Comparison of ENCODE assay signal across 18 mouse cellular contexts in genomic region chr12:82612769-82613660, GRCm38 (mm10). TPM values are rescaled to one million over a fixed set of nuclear protein-coding genes. Genes with fewer than 3 reads are reported as not detected.
DNase-seq lines count a peak whose midpoint lies in the region; ATAC-seq and TF ChIP-seq lines count a peak whose summit lies in the region.
"Had no signal": no experiment of that assay in that cellular context is flagged by ENCODE, and none has a peak within 500 bp of the region (broad histone marks: within the 10 kb centered on the region; RNA-seq: fewer than 3 reads in every experiment).

No protein-coding gene starts in this region.

- 0 out of 2 replicates have a peak overlapping the region, but pooled peaks have one; percentile 46 for H3K27ac ChIP-seq in heart, postnatal 0 days (ENCODE audit: low read depth)
- peak overlapping the region; percentile 57 for H3K27ac ChIP-seq in intestine, embryonic 16.5 days (ENCODE audit: low read length)
- peak overlapping the region; percentile 43 for H3K27ac ChIP-seq in small intestine, adult 2 months (ENCODE audit: insufficient read depth, low read depth, low read length)
- no peak overlapping the region for H3K27ac ChIP-seq in hindbrain, embryonic 13.5 days
- H3K27ac ChIP-seq: forebrain, embryonic 13.5 days; hindbrain, embryonic 15.5 days; kidney, embryonic 15.5 days had no signal

- H3K4me1 ChIP-seq in heart, postnatal 0 days (ENCODE audit: control insufficient read depth, insufficient read depth) = peaks cover 16% of the 10 kb centered on the region
- H3K4me1 ChIP-seq in intestine, embryonic 16.5 days (ENCODE audit: control insufficient read depth, insufficient read depth, low read length) = peaks cover 6% of the 10 kb centered on the region; the same call in 1 of the 2 replicates
- H3K4me1 ChIP-seq in small intestine, adult 2 months (ENCODE audit: control insufficient read depth, insufficient read depth, insufficient read length, low read length) = no peaks in the 10 kb centered on the region; the same call in 1 of the 2 replicates
- peaks cover 12% of the 10 kb centered on the region for H3K4me1 ChIP-seq in hindbrain, embryonic 13.5 days (replicated peaks)

- H3K36me3 ChIP-seq in heart, postnatal 0 days (replicated peaks; ENCODE audit: control insufficient read depth, insufficient read depth, low read length) = no peaks in the 10 kb centered on the region
- no peaks in the 10 kb centered on the region for H3K36me3 ChIP-seq in intestine, embryonic 16.5 days (ENCODE audit: control insufficient read depth, insufficient read depth, low read length)
- H3K36me3 ChIP-seq in small intestine, adult 2 months (ENCODE audit: control insufficient read depth, insufficient read depth, low read length) = no peaks in the 10 kb centered on the region
- H3K36me3 ChIP-seq in hindbrain, embryonic 13.5 days = no peaks in the 10 kb centered on the region
- H3K36me3 ChIP-seq: hindbrain, embryonic 15.5 days; kidney, embryonic 15.5 days had no signal

- no peak for TF ChIP-seq POLR2A in small intestine, adult 2 months (IDR thresholded peaks at IDR 0.05; ENCODE audit: low read depth, low read length)

- H3K4me2 ChIP-seq in heart, postnatal 0 days (ENCODE audit: low read depth, low read length) = no peak overlapping the region
- H3K4me2 ChIP-seq in intestine, embryonic 16.5 days (ENCODE audit: low read depth, low read length) = no peak overlapping the region
- no peak overlapping the region for H3K4me2 ChIP-seq in hindbrain, embryonic 13.5 days
- H3K4me2 ChIP-seq: forebrain, embryonic 13.5 days; hindbrain, embryonic 15.5 days; kidney, embryonic 15.5 days had no signal

- H3K9ac ChIP-seq in heart, postnatal 0 days (replicated peaks; ENCODE audit: low read depth, low read length) = no peak overlapping the region
- no peak overlapping the region for H3K9ac ChIP-seq in intestine, embryonic 16.5 days (ENCODE audit: low read depth, low read length)
- no peak overlapping the region for H3K9ac ChIP-seq in hindbrain, embryonic 13.5 days
- H3K9ac ChIP-seq: forebrain, embryonic 13.5 days; hindbrain, embryonic 15.5 days; kidney, embryonic 15.5 days had no signal

- H3K9me3 ChIP-seq in heart, postnatal 0 days (replicated peaks; ENCODE audit: control insufficient read depth, low read length) = no peaks in the 10 kb centered on the region
- H3K9me3 ChIP-seq in intestine, embryonic 16.5 days (ENCODE audit: control insufficient read depth, low read length) = no peaks in the 10 kb centered on the region
- no peaks in the 10 kb centered on the region for H3K9me3 ChIP-seq in hindbrain, embryonic 13.5 days
- H3K9me3 ChIP-seq: forebrain, embryonic 13.5 days; hindbrain, embryonic 15.5 days; kidney, embryonic 15.5 days had no signal

- TF ChIP-seq CTCF in heart, postnatal 0 days (IDR thresholded peaks at IDR 0.05; ENCODE audit: low read depth) = no peak
- no peak for TF ChIP-seq CTCF in small intestine, adult 2 months (IDR thresholded peaks at IDR 0.05; ENCODE audit: extremely low read depth, insufficient read length, insufficient replicate concordance, low read depth, low read length)

- ATAC-seq in heart, postnatal 0 days (ENCODE audit: insufficient read depth, low read depth) = peak; percentile 33; the same call in 1 of the 2 replicates
- peak; percentile 68 for ATAC-seq in intestine, embryonic 16.5 days
- ATAC-seq in hindbrain, embryonic 13.5 days (ENCODE audit: low FRiP score) = no peak
- ATAC-seq: activated CD4-positive, CD25-positive, alpha-beta regulatory T cell, adult 4 months; forebrain, embryonic 13.5 days had no signal

- no peak for TF ChIP-seq EP300 in heart, postnatal 0 days (IDR thresholded peaks at IDR 0.05; ENCODE audit: low read depth)

- no peak overlapping the region for H3K4me3 ChIP-seq in heart, postnatal 0 days (ENCODE audit: low read depth, low read length)
- H3K4me3 ChIP-seq in intestine, embryonic 16.5 days (ENCODE audit: low read length) = no peak overlapping the region
- no peak overlapping the region for H3K4me3 ChIP-seq in small intestine, adult 2 months (ENCODE audit: low read depth, low read length)
- no peak overlapping the region for H3K4me3 ChIP-seq in hindbrain, embryonic 13.5 days
- H3K4me3 ChIP-seq: forebrain, embryonic 13.5 days; hindbrain, embryonic 15.5 days; kidney, embryonic 15.5 days had no signal

- peak; percentile 91 for DNase-seq in heart, adult 11 months
- DNase-seq in heart, adult 8-10 months (ENCODE audit: low spot score) = no peak
- DNase-seq in heart, postnatal 0 days (ENCODE audit: low spot score) = peak; percentile 39
- no peak for DNase-seq in urinary bladder, postnatal 36 days (ENCODE audit: low spot score in 2 of 2)
- no peak for DNase-seq in kidney, adult 18-20 months
- DNase-seq: adrenal gland, postnatal 25 days; cerebellum, adult 9-10 months; liver; right cerebral cortex, postnatal 14 days had no signal

- H3K27me3 ChIP-seq in heart, postnatal 0 days (ENCODE audit: control insufficient read depth, insufficient read depth, low read length) = no peaks in the 10 kb centered on the region
- peaks cover 13% of the 10 kb centered on the region for H3K27me3 ChIP-seq in intestine, embryonic 16.5 days (replicated peaks; ENCODE audit: control insufficient read depth, insufficient read depth, low read length)
- H3K27me3 ChIP-seq in small intestine, adult 2 months (ENCODE audit: control insufficient read depth, insufficient read depth, low read length) = peaks cover 20% of the 10 kb centered on the region
- H3K27me3 ChIP-seq in hindbrain, embryonic 13.5 days = peaks cover 30% of the 10 kb centered on the region

- WGBS in heart, postnatal 0 days = 45% methylated on average over 13 of the region's 13 CpGs
- WGBS in intestine, embryonic 16.5 days = 64% methylated on average over 13 of the region's 13 CpGs
- WGBS in small intestine, adult 2 months = 69% methylated on average over 13 of the region's 13 CpGs
- 89% methylated on average over 13 of the region's 13 CpGs for WGBS in hindbrain, embryonic 13.5 days

RNA-seq across cellular contexts. Expression of gene Rgs6, which starts 24.9 kb away (rescaled TPM):
- 10 to 100 TPM in 2 of 4 experiments, 1 to 10 TPM in 2; 9.1 to 12.9 (median 9.8) TPM for total RNA-seq in heart, adult 8-10 months (2022)
- total RNA-seq in heart, postnatal 0 days (2014; rRNA removed; ENCODE audit: low replicate concordance) = 12.1 and 16.8 TPM in 2 replicates
- 14.8 and 16.5 TPM in 2 replicates for polyA plus RNA-seq in heart, postnatal 0 days (2015; fragmentation: Nextera tagmentation; extraction: Ambion mirVana)
- 0.82 and 1.2 TPM in 2 replicates for polyA plus RNA-seq in intestine, embryonic 16.5 days (2015; fragmentation: Nextera tagmentation; extraction: Ambion mirVana)
- 0.53 and 0.57 TPM in 2 replicates for polyA plus RNA-seq in small intestine, adult 2 months (2012; rRNA removed)
- 7.1 and 7.4 TPM in 2 replicates for polyA plus RNA-seq in hindbrain, embryonic 13.5 days (2015; fragmentation: Nextera tagmentation; extraction: Ambion mirVana)
- total RNA-seq: megakaryocyte progenitor cell, adult 5-6 weeks had no signal
- polyA plus RNA-seq: thymus, postnatal 0 days had no signal

Comparison
In these comparisons a context has a peak if more than half of its experiments do, and no peak if none do; other contexts are left out.
1. DNase-seq: peak in heart, adult 11 months (single experiment) and heart, postnatal 0 days (single experiment); none in heart, adult 8-10 months (single experiment), urinary bladder, postnatal 36 days (0 of 2) and kidney, adult 18-20 months (single experiment).